Mouse (Mus musculus) urinary bladder, postnatal 14 days (tissue): ENCODE data around the gene Lhx5.

Experiments
- DNase-seq: peaks from one replicate; pipeline ENCODE4 v3.0.0; 2021; ENCODE audit warnings: low spot score

The Lhx5 gene

DNA sequence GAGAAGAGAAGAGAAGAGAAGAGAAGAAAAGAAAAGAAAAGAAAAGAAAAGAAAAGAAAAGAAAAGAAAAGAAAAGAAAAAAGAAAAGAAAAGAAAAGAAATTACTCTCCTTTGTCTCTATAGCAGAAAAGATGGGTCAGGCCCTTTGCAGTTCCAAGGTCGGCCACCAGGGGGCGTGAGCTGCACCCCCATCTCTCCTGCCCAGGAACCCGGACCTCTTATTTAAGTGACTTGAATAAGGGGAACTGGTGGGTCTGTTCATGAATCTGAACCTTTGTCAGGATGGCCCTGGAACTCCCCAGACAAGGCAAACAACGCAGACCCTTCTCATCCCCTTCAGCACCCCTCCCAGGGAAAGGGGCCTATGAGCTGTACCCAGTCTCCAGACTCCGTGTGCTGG is 33.6 kb downstream of the Lhx5 start:
- DNase-seq: peak; percentile 24

DNA sequence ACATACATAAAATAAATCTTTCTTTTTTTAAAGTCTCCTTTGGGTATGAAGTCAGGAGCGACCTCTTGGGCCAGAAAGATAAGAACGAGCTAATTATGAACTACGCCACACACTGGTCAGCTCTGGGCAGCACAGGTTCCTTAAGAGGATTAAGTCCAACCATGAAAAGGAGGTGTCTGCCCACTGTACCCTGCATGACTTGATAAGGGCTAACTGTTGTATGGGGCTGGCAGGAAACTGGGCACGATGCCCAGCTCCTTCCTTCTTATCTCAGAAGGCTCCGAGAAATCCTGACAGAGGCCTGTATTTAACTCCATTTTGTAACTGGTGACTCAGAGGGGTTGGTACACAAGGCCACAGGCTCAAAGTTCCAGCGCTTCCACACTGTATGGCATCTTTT is 34.4 kb downstream of the Lhx5 start:
- DNase-seq: peak; percentile 76

DNA sequence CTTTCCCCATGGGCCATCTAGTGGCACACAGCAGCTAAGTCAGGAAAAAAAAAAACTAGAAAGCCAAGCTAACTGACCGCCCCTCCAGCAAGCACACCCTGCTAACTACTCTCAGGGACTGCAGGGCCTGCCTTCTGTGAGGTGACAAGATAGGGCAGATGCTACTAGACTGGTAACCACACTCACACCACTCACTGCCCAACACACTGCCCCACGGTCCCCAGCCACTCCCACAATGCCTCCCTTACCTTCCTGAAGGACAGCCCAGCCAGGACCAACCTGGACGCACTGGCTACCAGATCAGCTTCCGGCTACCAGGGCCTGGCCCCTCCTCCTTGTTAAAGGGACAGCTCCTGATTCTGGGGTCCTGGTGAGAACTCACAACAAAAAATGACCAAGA is 35.5 kb downstream of the Lhx5 start:
- peak; percentile 20 for DNase-seq

- DNase-seq: no peak
Observed at GRCm38 (mm10) chr5:120468336-120468735, 36.8 kb downstream of the Lhx5 start.

- DNase-seq: no peak
Observed at GRCm38 (mm10) chr5:120468830-120469229, 37.3 kb downstream of the Lhx5 start.

DNA sequence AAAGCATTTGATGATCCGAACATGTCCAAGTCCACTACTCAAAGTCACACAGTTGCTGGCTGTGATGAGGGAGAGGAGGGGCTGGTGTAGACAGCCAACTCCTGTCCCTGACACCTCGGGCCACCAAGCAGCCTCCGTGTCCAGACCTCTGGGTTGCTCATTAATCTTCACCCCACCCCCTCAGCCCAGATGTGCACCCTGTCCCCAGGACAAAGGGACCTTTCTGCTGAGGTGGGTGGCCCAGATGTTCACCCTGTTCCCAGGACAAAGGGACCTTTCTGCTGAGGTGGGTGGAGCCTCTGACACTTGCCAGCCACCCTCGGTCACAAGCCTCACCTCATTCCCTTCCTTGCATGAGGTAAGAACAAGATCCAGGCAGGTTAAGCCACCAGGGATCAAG is 40.0 kb downstream of the Lhx5 start:
- no peak for DNase-seq

DNA sequence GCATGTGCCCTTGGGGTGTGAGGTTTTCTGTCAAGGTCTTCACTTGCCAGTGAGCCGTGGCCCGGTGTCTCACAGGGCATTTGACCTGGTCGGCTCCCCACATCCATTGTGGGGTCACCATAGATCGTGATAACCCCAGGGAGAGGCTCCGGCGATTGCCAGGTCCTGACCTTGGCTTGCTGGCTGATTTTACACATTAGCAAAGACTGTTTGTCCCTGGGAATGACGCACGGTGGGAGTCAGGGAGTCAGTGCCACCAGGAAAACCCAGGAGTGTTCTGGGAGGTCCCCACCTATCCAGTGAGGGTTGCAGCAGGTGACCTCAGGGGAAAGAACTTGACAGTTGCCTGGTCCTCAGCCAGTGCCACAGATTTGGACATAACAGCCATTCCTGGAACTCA is 41.3 kb downstream of the Lhx5 start, which contains the start of gene Sdsl:
Gene Sdsl, minus strand, starts transcription at position 41 of the 400 bp plus-strand sequence.
- no peak for DNase-seq

- DNase-seq: no peak
Observed at GRCm38 (mm10) chr5:120473361-120473760, 41.9 kb downstream of the Lhx5 start.

DNA sequence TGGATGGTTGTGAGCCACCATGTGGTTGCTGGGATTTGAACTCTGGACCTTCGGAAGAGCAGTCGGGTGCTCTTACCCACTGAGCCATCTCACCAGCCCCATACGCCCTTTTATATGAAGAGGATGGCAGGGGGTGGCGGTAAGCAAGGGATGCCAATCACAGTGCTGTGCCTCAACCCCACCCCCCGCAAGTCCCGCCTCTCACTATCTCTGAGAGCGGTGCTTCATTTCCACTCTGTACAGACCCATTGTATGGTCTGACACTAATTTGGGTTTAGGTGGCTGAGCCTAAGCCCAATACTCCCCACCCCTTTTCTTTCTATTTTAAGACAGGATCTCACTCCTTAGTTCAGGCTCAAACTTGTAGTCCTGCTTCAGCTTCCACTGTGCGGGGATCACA is 44.4 kb downstream of the Lhx5 start:
- no peak for DNase-seq

DNA sequence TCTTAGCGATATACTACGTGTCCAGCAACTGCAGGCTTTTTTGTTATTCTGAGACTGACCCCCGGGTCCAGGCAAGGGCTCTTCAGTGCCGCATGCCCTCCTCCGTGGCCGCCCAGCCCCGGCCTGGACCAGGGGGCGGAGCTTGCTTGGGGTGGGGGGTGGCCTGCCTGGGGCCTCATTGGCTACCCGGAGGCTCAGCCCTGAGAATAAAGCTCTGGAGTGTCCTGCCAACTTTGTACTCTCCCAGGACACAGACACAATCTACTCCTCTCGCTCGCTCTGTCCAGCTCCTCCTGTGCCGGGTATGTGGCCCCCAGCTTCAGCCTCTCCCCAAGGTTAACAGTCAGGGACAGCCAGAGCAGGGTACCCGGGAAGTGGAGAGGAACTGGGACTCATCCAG is 44.8 kb downstream of the Lhx5 start, which contains the start of gene Sds:
Gene Sds, plus strand, starts transcription at position 231 of the 400 bp plus-strand sequence.
- no peak for DNase-seq

DNA sequence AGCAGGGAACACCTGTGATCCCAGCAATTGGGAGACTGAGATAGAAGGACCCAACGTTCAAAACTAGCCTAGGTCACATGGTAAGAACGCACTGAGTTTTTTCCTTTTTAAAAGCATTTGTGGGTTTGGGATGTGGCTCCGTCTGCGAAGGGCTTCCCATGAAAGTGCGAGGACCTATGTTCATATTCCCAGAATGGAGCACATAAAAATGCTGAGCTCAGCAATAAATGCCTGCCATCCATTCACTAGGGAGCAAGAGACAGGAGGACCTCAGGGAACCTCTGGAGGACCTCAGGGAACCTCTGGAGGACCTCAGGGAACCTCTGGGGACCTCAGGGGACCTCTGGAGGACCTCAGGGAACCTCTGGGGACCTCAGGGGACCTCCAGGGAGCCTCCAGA is 46.5 kb downstream of the Lhx5 start:
- DNase-seq: no peak

DNA sequence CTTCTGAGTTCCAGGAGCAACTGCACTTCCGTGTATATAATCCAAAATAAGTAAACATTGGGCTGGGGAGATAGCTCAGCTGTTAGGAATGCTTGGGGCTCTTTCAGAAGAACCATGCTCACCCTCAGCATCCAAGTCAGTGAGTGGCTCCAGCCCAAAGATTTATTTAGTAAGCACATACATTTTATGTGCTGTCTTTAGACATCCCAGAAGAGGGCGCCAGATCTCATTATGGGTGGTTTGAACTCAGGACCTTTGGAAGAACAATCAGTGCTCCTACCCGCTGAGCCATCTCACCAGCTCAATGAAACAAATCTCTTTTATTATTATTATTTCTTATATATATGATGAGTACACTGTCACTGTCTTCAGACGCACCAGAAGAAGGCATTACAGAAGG is 48.0 kb downstream of the Lhx5 start:
- DNase-seq: no peak

- no peak for DNase-seq
Observed at GRCm38 (mm10) chr5:120481205-120481604, 49.7 kb downstream of the Lhx5 start.

DNA sequence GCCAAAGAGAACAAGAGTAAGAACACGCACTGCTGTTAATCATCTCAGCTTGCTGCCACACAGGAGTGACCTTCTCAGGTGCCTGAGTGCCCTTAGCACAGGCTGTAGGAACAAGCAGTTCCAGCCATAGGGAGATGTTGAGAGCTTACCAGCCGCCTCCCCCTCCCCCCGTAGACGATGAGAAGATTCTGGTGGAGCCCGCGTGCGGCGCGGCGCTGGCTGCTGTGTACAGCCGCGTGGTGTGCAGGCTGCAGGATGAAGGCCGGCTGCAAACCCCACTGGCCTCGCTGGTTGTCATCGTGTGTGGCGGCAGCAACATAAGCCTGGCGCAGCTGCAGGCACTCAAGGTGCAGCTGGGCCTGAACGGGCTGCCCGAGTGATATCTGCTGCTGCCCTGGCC is 51.9 kb downstream of the Lhx5 start:
- DNase-seq: no peak

DNA sequence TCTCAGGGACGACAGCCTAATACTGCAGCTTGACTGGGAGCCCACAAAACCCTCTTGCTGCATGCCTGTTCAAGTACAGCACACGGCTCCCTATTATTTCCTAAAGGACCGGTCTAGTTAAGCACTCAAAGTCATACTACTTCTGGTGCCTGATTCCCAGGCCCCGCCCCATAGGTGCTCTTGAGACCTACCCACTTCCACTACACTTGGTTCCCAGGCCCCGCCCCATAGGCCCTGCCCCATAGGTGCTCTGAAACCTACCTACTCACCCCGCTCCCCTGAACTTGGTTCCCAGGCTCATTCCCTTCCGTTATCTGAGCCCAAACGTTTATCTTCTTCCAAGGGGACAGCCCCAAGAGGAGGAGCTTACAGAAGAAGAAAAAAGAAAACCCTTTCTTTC is 56.3 kb downstream of the Lhx5 start:
- DNase-seq: no peak

DNA sequence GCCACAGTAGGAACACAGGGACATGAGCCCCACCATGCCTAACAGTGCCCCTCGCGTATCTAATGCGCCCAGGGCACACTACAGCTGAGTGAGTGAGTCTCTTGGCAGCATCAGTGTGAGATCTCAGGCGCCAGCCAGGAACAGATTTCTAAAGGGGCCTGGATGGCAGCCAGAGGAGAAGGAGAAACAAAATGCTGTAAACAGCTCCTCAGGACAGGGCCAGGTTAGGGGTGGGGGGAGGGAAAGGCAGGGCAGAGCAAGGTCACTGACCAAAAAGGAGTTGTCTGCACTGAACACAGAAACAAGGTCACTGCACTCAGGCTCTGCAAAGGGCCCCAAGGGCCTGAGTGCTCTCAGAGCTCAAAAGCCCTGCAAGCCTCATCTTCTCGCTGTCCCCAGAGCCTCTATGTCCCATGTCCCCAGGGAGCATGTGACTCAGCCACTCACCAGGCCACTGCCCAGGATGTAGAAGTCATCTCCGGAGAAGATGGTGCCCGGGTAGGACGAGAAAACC is 59.2 kb downstream of the Lhx5 start:
- no peak for DNase-seq
